Mouse (Mus musculus) lung, embryonic 14.5 days (tissue): ENCODE data around the gene Stim1. TPM values are rescaled to one million over a fixed set of nuclear protein-coding genes. Genes with fewer than 3 reads are reported as not detected.
A peak's percentile ranks its signal among the peaks of the same experiment; 100 is the strongest.

Experiments used
- ATAC-seq: fragments of 200-750 bp; cut with Nextera tagmentation; 2 replicates; pipeline ENCODE4 v1.8.0; 2017; ENCODE audit warnings: mild to moderate bottlenecking, moderate TSS enrichment, moderate library complexity; ENCODE audit not compliant: insufficient read depth
- DNase-seq: peaks from one replicate; pipeline ENCODE4 v3.0.0-alpha.2; 2015
- H3K27ac ChIP-seq: fragments of 300-500 bp; sonication (generic); 2 replicates; pipeline ENCODE4 v1.5.1; 2014; ENCODE audit warnings: low read depth, mild to moderate bottlenecking, moderate library complexity
- H3K27me3 ChIP-seq: fragments of 300-500 bp; sonication (generic); 2 replicates; pipeline ENCODE4 v1.6.1; 2014; ENCODE audit warnings: low read length, control low read depth; ENCODE audit not compliant: insufficient read depth
- H3K36me3 ChIP-seq: fragments of 300-500 bp; sonication (generic); 2 replicates; pipeline ENCODE4 v1.6.1; 2014; ENCODE audit warnings: control low read depth; ENCODE audit not compliant: insufficient read depth
- H3K4me1 ChIP-seq: fragments of 300-500 bp; sonication (generic); 2 replicates; pipeline ENCODE4 v1.6.1; 2014; ENCODE audit warnings: antibody characterized with exemption, control low read depth; ENCODE audit not compliant: insufficient read depth
- H3K4me2 ChIP-seq: fragments of 300-500 bp; sonication (generic); 2 replicates; pipeline ENCODE4 v1.6.1; 2014; ENCODE audit warnings: mild to moderate bottlenecking
- H3K4me3 ChIP-seq: fragments of 300-500 bp; sonication (generic); 2 replicates; pipeline ENCODE4 v1.5.1; 2014; ENCODE audit warnings: low read depth, low read length
- H3K9ac ChIP-seq: fragments of 300-500 bp; sonication (generic); 2 replicates; pipeline ENCODE4 v1.6.1; 2014
- H3K9me3 ChIP-seq: fragments of 300-500 bp; sonication (generic); 2 replicates; pipeline ENCODE4 v1.6.1; 2016; ENCODE audit warnings: low read depth, low read length, control low read depth
- CTCF ChIP-seq: IDR thresholded peaks from 2 replicates; pipeline ENCODE4 v1.5.1; 2016; ENCODE audit warnings: antibody characterized with exemption, low read depth
- whole genome bisulfite sequencing: fragments of 180-500 bp; shearing (Covaris S2); extraction: QIAGEN DNeasy Blood & Tissue Kit; methylation state at CpG from one replicate; pipeline ENCODE4 v1.1.7; 2014; 5-methylcytosine and 5-hydroxymethylcytosine counted together
- polyA plus RNA-seq: library from polyadenylated mRNA; unstranded; fragments of >200 nt; fragmentation: Nextera tagmentation; extraction: Ambion mirVana; gene quantifications from 2 replicates; pipeline ENCODE4 v1.2.1, GENCODE M21; 2014

Stim1 gene
- polyA plus RNA-seq, 1 experiment from 2014 or later, result 15.9 TPM

- Histone ChIP-seq H3K4me1 (no peaks in the 10 kb centered on the region), H3K4me2 (no peak overlapping the region), H3K36me3 (no peaks in the 10 kb centered on the region), H3K4me3 (no peak overlapping the region), H3K27ac (no peak overlapping the region), H3K9me3 (no peaks in the 10 kb centered on the region), H3K27me3 (no peaks in the 10 kb centered on the region), H3K9ac (no peak overlapping the region)
- WGBS, result 91% methylated on average over 4 of the region's 4 CpGs
- TF ChIP-seq CTCF, result no peak
- DNase-seq, result no peak
- no peak for ATAC-seq
Observed at GRCm38 (mm10) chr7:102302471-102302870, 34.9 kb downstream of the Stim1 start.

GRCm38 (mm10) chr7:102305596-102305995, 38.0 kb downstream of the Stim1 start:
- ATAC-seq, result no peak
- 76% methylated on average over 2 of the region's 2 CpGs for WGBS
- Histone ChIP-seq H3K4me2 (no peak overlapping the region), H3K9me3 (no peaks in the 10 kb centered on the region), H3K4me3 (no peak overlapping the region), H3K9ac (no peak overlapping the region), H3K36me3 (no peaks in the 10 kb centered on the region), H3K27ac (no peak overlapping the region), H3K4me1 (no peaks in the 10 kb centered on the region), H3K27me3 (no peaks in the 10 kb centered on the region)
- TF ChIP-seq CTCF, result no peak
- peak; percentile 8 for DNase-seq

- Histone ChIP-seq H3K4me2 (no peak overlapping the region), H3K27ac (no peak overlapping the region), H3K9ac (no peak overlapping the region), H3K27me3 (no peaks in the 10 kb centered on the region), H3K9me3 (no peaks in the 10 kb centered on the region), H3K4me1 (no peaks in the 10 kb centered on the region), H3K4me3 (no peak overlapping the region), H3K36me3 (no peaks in the 10 kb centered on the region)
- no peak for TF ChIP-seq CTCF
- no peak for ATAC-seq
- no peak for DNase-seq
Observed at GRCm38 (mm10) chr7:102310266-102310665, 42.7 kb downstream of the Stim1 start.

GRCm38 (mm10) chr7:102310821-102311220, 43.2 kb downstream of the Stim1 start:
- no peak overlapping the region for H3K4me2 ChIP-seq
- 82% methylated on average over 5 of the region's 5 CpGs for WGBS
- no peaks in the 10 kb centered on the region for H3K27me3 ChIP-seq
- ATAC-seq (no peak), DNase-seq (no peak)
- no peaks in the 10 kb centered on the region for H3K4me1 ChIP-seq
- H3K36me3 ChIP-seq, result no peaks in the 10 kb centered on the region
- no peak for TF ChIP-seq CTCF
- no peak overlapping the region for H3K9ac ChIP-seq
- H3K27ac ChIP-seq, result no peak overlapping the region
- no peaks in the 10 kb centered on the region for H3K9me3 ChIP-seq
- H3K4me3 ChIP-seq, result no peak overlapping the region

- DNase-seq (no peak), ATAC-seq (no peak)
Observed at GRCm38 (mm10) chr7:102312840-102313534, 45.4 kb downstream of the Stim1 start.

GRCm38 (mm10) chr7:102313535-102313863, 45.9 kb downstream of the Stim1 start:
- WGBS, result 60% methylated on average over 2 of the region's 2 CpGs
- ATAC-seq (no peak), DNase-seq (no peak)
- Histone ChIP-seq H3K4me3 (no peak overlapping the region), H3K9me3 (no peaks in the 10 kb centered on the region), H3K4me1 (no peaks in the 10 kb centered on the region), H3K27me3 (no peaks in the 10 kb centered on the region), H3K27ac (no peak overlapping the region), H3K9ac (no peak overlapping the region), H3K4me2 (no peak overlapping the region), H3K36me3 (no peaks in the 10 kb centered on the region)
- no peak for TF ChIP-seq CTCF

More at GRCm38 (mm10) chr7:102312840-102313534, 45.4 kb downstream of the Stim1 start:
- no peak for TF ChIP-seq CTCF
- H3K9me3 ChIP-seq, result no peaks in the 10 kb centered on the region
- H3K9ac ChIP-seq, result no peak overlapping the region
- 69% methylated on average over 4 of the region's 4 CpGs for WGBS
- no peak overlapping the region for H3K27ac ChIP-seq
- no peaks in the 10 kb centered on the region for H3K36me3 ChIP-seq
- no peaks in the 10 kb centered on the region for H3K27me3 ChIP-seq
- no peaks in the 10 kb centered on the region for H3K4me1 ChIP-seq
- H3K4me2 ChIP-seq, result no peak overlapping the region
- H3K4me3 ChIP-seq, result no peak overlapping the region

- H3K4me2 ChIP-seq, result no peak overlapping the region
- no peaks in the 10 kb centered on the region for H3K9me3 ChIP-seq
- H3K4me1 ChIP-seq, result no peaks in the 10 kb centered on the region
- DNase-seq, result peak; percentile 48
- no peak for TF ChIP-seq CTCF
- no peak overlapping the region for H3K27ac ChIP-seq
- H3K27me3 ChIP-seq, result no peaks in the 10 kb centered on the region
- no peak for ATAC-seq
- H3K36me3 ChIP-seq, result no peaks in the 10 kb centered on the region
- 55% methylated on average over 1 of the region's 1 CpGs for WGBS
- no peak overlapping the region for H3K9ac ChIP-seq
- no peak overlapping the region for H3K4me3 ChIP-seq
Observed at GRCm38 (mm10) chr7:102314107-102314506, 46.5 kb downstream of the Stim1 start.

GRCm38 (mm10) chr7:102314908-102315307, 47.3 kb downstream of the Stim1 start:
- Histone ChIP-seq H3K4me2 (no peak overlapping the region), H3K4me1 (no peaks in the 10 kb centered on the region), H3K36me3 (no peaks in the 10 kb centered on the region), H3K9ac (no peak overlapping the region), H3K27me3 (no peaks in the 10 kb centered on the region), H3K4me3 (no peak overlapping the region), H3K9me3 (no peaks in the 10 kb centered on the region), H3K27ac (no peak overlapping the region)
- ATAC-seq, result no peak
- DNase-seq, result no peak
- TF ChIP-seq CTCF, result no peak
